Mouse (Mus musculus): ENCODE results near the gene Slc35b1.

DNA sequence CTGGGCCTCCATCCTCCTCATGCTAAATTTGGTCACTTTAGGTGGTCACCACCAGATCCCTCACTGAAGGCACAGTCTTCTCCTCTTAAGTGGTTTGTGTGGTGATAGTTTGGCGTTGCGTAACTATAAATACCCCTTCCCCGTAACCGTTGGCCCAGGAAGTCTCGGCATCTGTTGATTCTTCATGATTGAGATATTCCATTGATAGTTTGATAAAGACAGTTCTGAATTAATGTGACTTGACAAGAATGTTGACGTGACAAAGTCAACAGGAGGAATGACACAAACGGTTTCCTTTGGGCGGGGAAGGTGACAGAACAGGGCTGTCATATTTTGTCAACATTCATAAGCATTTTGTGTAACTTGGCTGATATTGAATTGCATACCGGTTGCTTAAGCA lies 31.3 kb upstream of the Slc35b1 start:
- TF ChIP-seq CTCF (IDR thresholded peaks at IDR 0.05; ENCODE audit: low read depth, low read length) (no peak), POLR2A (IDR thresholded peaks at IDR 0.05; ENCODE audit: borderline replicate concordance, low read depth, low read length) (no peak)
